Mouse (Mus musculus): Measurements from ENCODE around the gene Bmpr1a.

- TF ChIP-seq CTCF (IDR thresholded peaks at IDR 0.05; ENCODE audit: low read depth, low read length) (no peak), EP300 (IDR thresholded peaks at IDR 0.05; ENCODE audit: insufficient read depth, low read depth, low read length) (no peak)
Observed at GRCm38 (mm10) chr14:34362135-34362534, 141.0 kb downstream of the Bmpr1a start.

Data from ES-Bruce4 (cell line).